Mouse (Mus musculus): ENCODE data around the gene Pofut1. TPM values are rescaled to one million over a fixed set of nuclear protein-coding genes. Genes with fewer than 3 reads are reported as not detected.
"Not testable (repeated sequence)": the region's sequence is repeated elsewhere in the genome, so short reads cannot be mapped to it uniquely, and the experiment has no call there.

Gene Pofut1
- polyA plus RNA-seq, 1 experiment from 2014 or later: 8.8 TPM

DNA sequence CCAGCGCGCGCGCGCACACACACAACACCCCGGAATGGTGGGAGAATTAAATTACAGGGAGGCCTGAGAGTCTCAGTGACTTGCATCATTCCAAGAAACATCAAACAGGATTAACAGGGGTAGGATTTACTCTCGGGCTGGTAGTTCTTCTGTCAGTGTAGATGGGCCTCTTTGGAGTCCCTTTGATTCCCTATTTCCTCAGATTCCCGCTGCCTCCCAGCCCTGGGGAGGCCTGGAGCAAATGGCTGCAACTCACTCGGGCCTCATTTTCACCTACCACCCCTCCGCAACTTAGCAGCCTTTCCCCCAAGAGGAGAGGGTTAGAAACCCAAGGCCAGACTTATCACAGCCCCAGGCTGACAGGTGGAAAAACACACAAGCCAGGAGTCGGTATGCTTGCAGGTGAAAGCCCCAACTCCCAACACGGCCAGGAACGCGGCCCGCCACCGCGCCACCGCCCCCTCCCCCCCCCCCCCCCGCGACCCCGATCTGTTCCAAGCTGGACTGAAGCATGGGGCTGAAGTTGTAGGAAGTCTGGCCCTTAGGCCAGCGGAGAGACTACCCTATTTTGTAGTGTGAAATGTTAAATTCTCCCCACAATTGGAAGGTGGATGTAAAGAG, 1.4 kb upstream of the Pofut1 start:
- H3K27ac ChIP-seq: peak overlapping the region; percentile 93
- no peak for ATAC-seq (ENCODE audit: low FRiP score, low read depth)
- no peaks in the 10 kb centered on the region for H3K27me3 ChIP-seq
- H3K4me1 ChIP-seq: peaks cover 43% of the 10 kb centered on the region
- H3K36me3 ChIP-seq: peaks cover 35% of the 10 kb centered on the region
- H3K4me3 ChIP-seq: peak overlapping the region; percentile 98
- 4% methylated on average over 14 of the region's 22 CpGs for WGBS
- H3K9me3 ChIP-seq: no peaks in the 10 kb centered on the region
- peak overlapping the region; percentile 98 for H3K9ac ChIP-seq
- H3K4me2 ChIP-seq (replicated peaks): peak overlapping the region; percentile 96

DNA sequence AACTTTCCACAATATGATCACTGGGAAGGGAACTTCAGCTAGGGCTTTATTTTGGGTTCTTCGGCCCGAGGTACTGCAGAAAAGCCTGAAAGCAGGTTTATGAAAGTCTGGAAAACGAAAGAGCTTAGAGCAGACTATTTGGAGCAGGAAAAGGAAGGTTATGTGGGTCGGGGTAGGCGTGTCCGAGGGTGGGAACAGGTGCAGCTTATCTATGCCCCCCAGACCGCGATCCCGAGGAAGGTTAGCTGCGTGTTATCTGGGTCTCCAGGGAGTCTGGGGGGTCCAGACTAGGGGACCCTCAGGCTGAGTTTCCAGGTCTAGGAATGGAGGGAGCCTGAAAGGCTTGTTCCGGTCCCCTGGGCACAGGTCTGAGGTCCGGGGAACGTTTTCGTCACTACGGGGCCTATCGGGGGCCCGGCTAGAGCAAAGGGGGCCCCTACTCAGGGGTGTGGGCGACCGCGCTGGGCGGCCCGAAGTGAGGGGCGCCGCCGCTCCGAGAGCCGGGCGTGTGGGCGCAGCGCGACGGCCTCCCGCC, 565 bp upstream of the Pofut1 start:
- WGBS: under 1% methylated on average over 33 of the region's 33 CpGs
- Histone ChIP-seq H3K9ac (peak overlapping the region; percentile 98), H3K4me3 (peak overlapping the region; percentile 98), H3K9me3 (no peaks in the 10 kb centered on the region), H3K27ac (peak overlapping the region; percentile 93), H3K4me2 (replicated peaks) (peak overlapping the region; percentile 96), H3K27me3 (no peaks in the 10 kb centered on the region), H3K36me3 (peaks cover 35% of the 10 kb centered on the region), H3K4me1 (peaks cover 43% of the 10 kb centered on the region)
- ATAC-seq (ENCODE audit: low FRiP score, low read depth): peak; percentile 55

DNA sequence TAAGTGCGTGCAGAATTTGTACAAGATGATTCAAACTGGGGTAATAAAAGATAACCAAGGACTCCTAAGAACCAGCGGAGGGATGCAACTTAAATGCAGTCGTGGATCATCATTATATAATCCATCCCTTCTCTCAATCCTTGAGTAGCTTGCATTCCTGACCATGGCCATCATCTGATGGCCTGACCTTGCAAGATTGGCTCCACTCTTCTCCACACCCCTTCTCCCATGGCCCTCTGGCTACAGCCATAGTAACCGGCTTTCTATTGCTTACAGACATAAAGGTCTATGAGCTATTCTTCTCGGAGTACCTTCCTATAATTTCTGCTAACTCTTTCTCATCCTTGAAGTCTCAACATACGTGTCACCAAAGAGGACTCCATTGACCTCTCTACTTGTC, 823 bp downstream of the Pofut1 start:
- 60% methylated on average over 6 of the region's 6 CpGs for WGBS
- Histone ChIP-seq H3K27ac (0 out of 2 replicates have a peak overlapping the region, but pooled peaks have one; percentile 93), H3K36me3 (peaks cover 33% of the 10 kb centered on the region), H3K4me1 (peaks cover 41% of the 10 kb centered on the region), H3K27me3 (no peaks in the 10 kb centered on the region), H3K9me3 (no peaks in the 10 kb centered on the region), H3K4me2 (replicated peaks) (peak overlapping the region; percentile 96), H3K4me3 (peak overlapping the region; percentile 98), H3K9ac (peak overlapping the region; percentile 98)
- no peak for ATAC-seq (ENCODE audit: low FRiP score, low read depth)

DNA sequence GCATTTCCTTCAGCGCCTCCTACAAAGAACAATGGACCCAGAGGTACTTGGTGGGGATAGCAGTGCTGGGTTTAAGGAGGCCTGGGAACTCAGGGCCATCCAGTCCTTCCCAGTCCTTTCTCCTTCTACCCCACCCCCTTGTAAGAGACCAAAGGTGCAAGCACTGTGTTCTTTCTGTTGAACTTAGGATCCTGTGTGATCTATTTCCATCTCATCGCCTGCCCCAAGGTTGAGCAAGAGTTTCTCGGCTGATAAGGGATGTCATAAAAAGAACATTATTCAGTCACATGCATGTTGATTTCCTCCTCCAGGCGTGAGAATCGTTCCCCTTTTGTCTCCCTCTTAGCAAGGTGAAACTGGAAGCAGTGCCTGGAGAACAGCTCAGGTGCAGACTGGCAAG, 8.4 kb downstream of the Pofut1 start:
- Histone ChIP-seq H3K36me3 (peaks cover 72% of the 10 kb centered on the region), H3K27ac (no peak overlapping the region), H3K4me1 (no peaks in the 10 kb centered on the region), H3K4me3 (no peak overlapping the region), H3K9ac (no peak overlapping the region), H3K27me3 (no peaks in the 10 kb centered on the region), H3K9me3 (no peaks in the 10 kb centered on the region), H3K4me2 (replicated peaks) (no peak overlapping the region)
- 90% methylated on average over 5 of the region's 5 CpGs for WGBS
- ATAC-seq (ENCODE audit: low FRiP score, low read depth): no peak

DNA sequence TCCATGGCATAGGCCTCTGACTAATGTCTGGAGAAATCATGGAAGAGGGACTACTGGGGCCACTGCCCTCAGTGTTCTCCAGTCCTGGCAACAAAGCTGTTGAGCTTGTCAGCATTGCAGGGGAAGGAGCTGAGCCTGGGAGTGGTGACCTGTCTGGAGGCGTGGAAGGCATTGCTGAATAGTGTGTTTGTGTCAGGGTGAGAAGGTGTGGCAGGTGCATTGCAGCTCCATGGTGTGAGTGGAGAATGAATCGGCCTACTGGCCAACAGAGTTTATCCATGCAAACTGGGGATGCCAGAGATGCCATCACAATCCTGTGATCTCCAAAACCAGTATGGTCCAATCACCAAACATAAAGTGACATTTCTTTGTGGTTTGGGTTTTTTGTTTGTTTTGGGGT, 15.3 kb downstream of the Pofut1 start:
- H3K27me3 ChIP-seq: no peaks in the 10 kb centered on the region
- no peak overlapping the region for H3K4me3 ChIP-seq
- peaks cover 51% of the 10 kb centered on the region for H3K36me3 ChIP-seq
- H3K27ac ChIP-seq: no peak overlapping the region
- 0 out of 2 replicates have a peak, but pooled peaks cover 8% of the 10 kb centered on the region for H3K4me1 ChIP-seq
- no peak overlapping the region for H3K4me2 ChIP-seq (replicated peaks)
- 77% methylated on average over 2 of the region's 2 CpGs for WGBS
- no peak for ATAC-seq (ENCODE audit: low FRiP score, low read depth)
- H3K9ac ChIP-seq: no peak overlapping the region
- H3K9me3 ChIP-seq: no peaks in the 10 kb centered on the region

DNA sequence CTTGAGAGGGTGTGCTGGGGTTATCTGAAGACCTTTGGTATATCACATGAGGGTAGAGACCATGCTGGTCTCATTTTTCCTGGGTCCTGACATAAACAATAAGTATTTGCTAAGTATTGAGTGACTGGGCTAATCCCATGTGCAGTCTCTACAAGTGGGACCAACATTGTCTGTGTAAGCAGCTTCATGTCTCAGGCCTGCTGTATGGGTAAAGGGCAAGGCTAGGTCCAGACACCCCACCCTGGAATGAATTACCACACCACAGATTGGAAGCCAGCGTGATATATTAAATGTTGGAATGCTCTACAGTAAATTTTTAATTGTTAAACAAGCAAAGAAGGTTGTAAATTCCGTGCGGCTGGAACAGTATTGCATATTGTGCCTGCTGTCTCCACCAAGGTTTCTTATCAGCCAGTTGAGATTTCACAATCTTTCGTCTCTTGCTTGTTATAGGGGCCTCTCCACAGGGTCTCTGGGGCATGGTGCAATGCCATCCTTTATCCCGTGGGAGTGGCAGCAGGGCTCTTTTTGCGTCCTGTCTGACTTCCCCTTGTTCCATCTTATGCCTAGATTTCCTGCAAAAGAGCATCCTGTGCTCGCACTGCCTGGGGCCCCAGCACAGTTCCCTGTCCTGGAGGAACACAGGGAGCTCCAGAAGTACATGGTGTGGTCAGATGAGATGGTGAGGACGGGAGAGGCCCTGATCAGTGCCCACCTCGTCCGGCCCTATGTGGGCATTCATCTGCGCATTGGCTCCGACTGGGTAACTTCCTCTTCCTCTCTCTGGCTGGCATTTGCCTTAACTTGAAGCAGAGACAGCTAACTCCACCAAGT, 17.9 kb downstream of the Pofut1 start:
- H3K36me3 ChIP-seq: peaks cover 53% of the 10 kb centered on the region
- 79% methylated on average over 12 of the region's 12 CpGs for WGBS
- H3K9ac ChIP-seq: 0 out of 2 replicates have a peak overlapping the region, but pooled peaks have one; percentile 19
- no peaks in the 10 kb centered on the region for H3K27me3 ChIP-seq
- H3K4me2 ChIP-seq (replicated peaks): no peak overlapping the region
- ATAC-seq (ENCODE audit: low FRiP score, low read depth): no peak
- H3K4me3 ChIP-seq: no peak overlapping the region
- 0 out of 2 replicates have a peak, but pooled peaks cover 8% of the 10 kb centered on the region for H3K4me1 ChIP-seq
- H3K27ac ChIP-seq: no peak overlapping the region
- H3K9me3 ChIP-seq: no peaks in the 10 kb centered on the region

DNA sequence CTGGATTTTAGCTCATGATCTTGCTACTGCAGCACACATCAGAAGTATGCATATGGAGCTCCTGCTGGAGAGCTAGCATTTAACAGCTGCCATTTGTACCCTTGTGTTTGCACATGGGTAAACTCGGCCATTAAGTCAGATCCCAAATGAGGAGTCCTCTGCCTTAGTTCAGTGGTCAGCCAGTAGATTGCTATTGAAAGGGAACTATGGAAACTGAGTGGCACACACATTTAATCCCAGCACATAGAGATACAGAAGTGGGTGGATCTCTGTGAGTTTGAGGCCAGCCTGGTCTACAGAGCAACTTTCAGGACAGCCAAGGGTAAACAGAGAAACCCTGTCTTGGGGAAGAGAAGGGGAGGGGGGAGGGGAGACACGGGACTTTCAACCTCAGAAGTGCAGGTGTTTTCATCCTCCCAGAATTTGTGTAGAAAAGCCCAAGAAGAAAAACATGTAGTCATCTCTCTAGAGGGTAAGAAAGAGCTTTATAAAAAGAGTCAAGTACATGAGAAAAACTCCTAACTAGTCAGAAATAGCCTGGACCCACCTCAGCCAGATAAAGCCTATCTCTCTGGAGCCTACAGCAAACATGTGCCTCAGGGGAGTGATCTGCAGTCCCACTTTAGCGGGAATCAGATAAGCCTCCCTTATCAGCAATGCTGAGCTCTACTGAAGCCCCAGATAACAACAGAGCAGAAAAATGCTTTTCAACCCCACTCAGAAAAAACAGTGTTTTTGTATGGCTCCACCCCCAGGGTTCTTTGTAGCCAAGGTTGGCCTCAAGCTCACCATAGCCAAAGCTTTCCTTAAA, 18.7 kb downstream of the Pofut1 start:
- 59% methylated on average over 3 of the region's 3 CpGs for WGBS
- Histone ChIP-seq H3K27ac (no peak overlapping the region), H3K4me2 (replicated peaks) (no peak overlapping the region), H3K4me3 (no peak overlapping the region), H3K36me3 (peaks cover 54% of the 10 kb centered on the region), H3K27me3 (no peaks in the 10 kb centered on the region), H3K9me3 (no peaks in the 10 kb centered on the region), H3K9ac (no peak overlapping the region), H3K4me1 (0 out of 2 replicates have a peak, but pooled peaks cover 8% of the 10 kb centered on the region)
- no peak for ATAC-seq (ENCODE audit: low FRiP score, low read depth)

DNA sequence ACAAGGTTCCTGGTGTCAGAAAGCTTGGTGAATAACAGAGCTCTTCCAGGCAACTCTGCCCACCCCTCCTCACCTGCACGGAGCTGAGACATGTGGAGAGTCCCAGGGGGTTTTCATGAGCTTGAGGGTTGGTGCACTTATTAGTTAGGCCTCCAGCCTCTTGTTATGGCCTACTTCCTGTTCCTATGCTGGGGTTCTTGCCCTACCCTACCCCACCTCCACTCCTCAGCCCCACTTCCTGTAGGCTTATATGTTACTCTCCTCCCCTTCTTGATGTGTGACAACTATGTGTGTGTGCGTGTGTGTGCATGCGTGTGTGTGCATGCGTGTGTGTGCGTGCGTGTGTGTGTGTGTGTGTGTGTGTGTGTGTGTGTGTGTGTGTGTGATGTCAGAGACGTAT, 21.7 kb downstream of the Pofut1 start:
- Histone ChIP-seq H3K27me3 (no peaks in the 10 kb centered on the region), H3K4me2 (replicated peaks) (no peak overlapping the region), H3K9me3 (no peaks in the 10 kb centered on the region), H3K4me3 (no peak overlapping the region), H3K27ac (no peak overlapping the region), H3K4me1 (0 out of 2 replicates have a peak, but pooled peaks cover 8% of the 10 kb centered on the region), H3K36me3 (peaks cover 80% of the 10 kb centered on the region), H3K9ac (no peak overlapping the region)
- 79% methylated on average over 6 of the region's 7 CpGs for WGBS
- no peak for ATAC-seq (ENCODE audit: low FRiP score, low read depth)

DNA sequence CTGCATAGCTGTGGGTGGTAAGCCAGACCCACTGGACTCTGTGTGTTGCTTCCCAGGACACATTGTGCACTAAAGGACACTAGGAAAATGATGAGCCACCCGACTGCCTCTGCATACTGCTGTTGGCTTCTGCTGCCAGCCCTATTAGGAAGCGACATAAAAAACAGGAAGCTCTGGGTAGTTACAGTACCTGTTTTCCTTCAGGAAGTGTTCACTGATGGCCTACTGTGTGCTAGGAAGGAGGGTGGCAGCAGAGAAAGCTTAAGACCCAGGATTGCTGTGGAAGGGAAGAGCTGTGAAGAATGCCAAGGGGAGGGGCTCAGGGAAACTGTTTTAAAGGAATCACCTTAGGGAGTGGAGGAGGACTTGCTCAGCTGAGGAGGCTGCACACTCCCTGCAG, 26.0 kb downstream of the Pofut1 start:
- WGBS: 83% methylated on average over 2 of the region's 2 CpGs
- Histone ChIP-seq H3K4me3 (no peak overlapping the region), H3K9ac (no peak overlapping the region), H3K27ac (no peak overlapping the region), H3K9me3 (no peaks in the 10 kb centered on the region), H3K4me1 (peaks cover 10% of the 10 kb centered on the region), H3K4me2 (replicated peaks) (no peak overlapping the region), H3K27me3 (no peaks in the 10 kb centered on the region), H3K36me3 (peaks cover 56% of the 10 kb centered on the region)
- no peak for ATAC-seq (ENCODE audit: low FRiP score, low read depth)

DNA sequence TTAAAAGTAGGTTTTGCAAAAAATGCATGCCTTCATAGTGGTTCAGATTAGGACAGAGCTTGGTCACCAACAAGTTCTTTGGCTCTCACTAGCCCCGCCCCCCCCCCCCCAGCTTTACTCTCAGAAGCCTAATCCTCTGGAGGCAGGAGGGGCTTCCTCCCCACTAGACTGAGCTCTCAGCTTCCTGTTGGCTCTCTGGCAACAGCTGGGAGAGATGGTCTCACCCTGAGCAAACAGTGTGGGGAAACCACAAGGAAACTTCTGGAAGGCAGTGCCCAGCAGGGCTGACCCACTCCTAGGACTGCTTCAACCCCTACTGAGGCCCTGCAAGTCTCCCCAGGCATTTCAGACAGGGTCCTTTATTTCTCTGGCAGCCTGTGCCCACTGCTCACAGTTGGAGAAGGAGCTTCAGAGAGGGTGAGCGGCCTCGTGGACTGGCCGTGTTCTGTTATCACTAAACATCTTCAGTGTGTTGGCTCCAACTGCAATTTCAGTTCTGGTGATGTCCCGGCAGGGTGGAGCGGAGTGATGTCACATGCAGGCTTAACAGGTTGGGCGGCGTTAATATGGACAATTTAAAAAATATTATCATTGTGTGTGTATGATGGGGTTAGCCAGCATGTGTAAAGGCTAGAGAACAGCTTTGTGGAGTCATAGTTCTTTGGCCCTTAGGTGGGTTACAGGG, 29.0 kb downstream of the Pofut1 start:
- not testable (repeated sequence) for ATAC-seq (ENCODE audit: low FRiP score, low read depth)

DNA sequence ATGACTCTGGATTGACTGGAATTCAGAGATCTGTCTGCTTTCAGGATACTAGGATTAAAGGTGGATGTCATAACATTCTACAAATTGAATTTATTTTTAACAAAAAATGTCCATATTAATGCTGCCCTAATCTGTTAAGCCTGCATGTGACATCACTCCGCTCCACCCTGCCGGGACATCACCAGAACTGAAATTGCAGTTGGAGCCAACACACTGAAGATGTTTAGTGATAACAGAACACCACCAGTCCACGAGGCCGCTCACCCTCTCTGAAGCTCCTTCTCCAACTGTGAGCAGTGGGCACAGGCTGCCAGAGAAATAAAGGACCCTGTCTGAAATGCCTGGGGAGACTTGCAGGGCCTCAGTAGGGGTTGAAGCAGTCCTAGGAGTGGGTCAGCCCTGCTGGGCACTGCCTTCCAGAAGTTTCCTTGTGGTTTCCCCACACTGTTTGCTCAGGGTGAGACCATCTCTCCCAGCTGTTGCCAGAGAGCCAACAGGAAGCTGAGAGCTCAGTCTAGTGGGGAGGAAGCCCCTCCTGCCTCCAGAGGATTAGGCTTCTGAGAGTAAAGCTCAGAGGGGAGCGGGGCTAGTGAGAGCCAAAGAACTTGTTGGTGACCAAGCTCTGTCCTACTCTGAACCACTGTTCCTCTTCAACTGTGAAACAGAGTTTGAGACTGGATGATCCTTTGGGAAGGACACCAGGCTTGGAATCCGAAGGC, 33.0 kb downstream of the Pofut1 start:
- not testable (repeated sequence) for H3K4me2 ChIP-seq (replicated peaks); H3K27me3 ChIP-seq; H3K4me3 ChIP-seq; H3K36me3 ChIP-seq; H3K9ac ChIP-seq; ATAC-seq (ENCODE audit: low FRiP score, low read depth); H3K9me3 ChIP-seq; H3K27ac ChIP-seq
- WGBS: 78% methylated on average over 6 of the region's 6 CpGs
- peaks cover 11% of the 10 kb centered on the region for H3K4me1 ChIP-seq

More for the DNA sequence above, 29.0 kb downstream of the Pofut1 start:
- H3K9ac ChIP-seq; H3K9me3 ChIP-seq; H3K27me3 ChIP-seq; H3K4me2 ChIP-seq (replicated peaks); H3K4me3 ChIP-seq; H3K27ac ChIP-seq: not testable (repeated sequence)
- Histone ChIP-seq H3K36me3 (peaks cover 27% of the 10 kb centered on the region), H3K4me1 (peaks cover 16% of the 10 kb centered on the region)
- WGBS: 69% methylated on average over 8 of the region's 8 CpGs

Measured in limb, embryonic 13.5 days (tissue).